Mouse (Mus musculus) liver, postnatal 0 days (tissue): ENCODE results near the gene P2ry13.

ENCODE experiments used
- CTCF ChIP-seq: sonication (generic); IDR thresholded peaks from 2 replicates; pipeline ENCODE4 v1.5.1; 2016; ENCODE audit warnings: antibody characterized with exemption, low read depth
- EP300 ChIP-seq: IDR thresholded peaks from 2 replicates; pipeline ENCODE4 v1.6.1; 2016; ENCODE audit warnings: antibody characterized with exemption, low read depth, mild to moderate bottlenecking

GRCm38 (mm10) chr3:59181134-59181533, 29.5 kb downstream of the P2ry13 start:
- TF ChIP-seq CTCF (0 out of 2 replicates have a peak, but pooled peaks have one; percentile 12), EP300 (no peak)
